Mouse (Mus musculus): ENCODE measurements around the gene Nkx2-1. TPM values are rescaled to one million over a fixed set of nuclear protein-coding genes. Genes with fewer than 3 reads are reported as not detected.
"Not testable (repeated sequence)": the region's sequence is repeated elsewhere in the genome, so short reads cannot be mapped to it uniquely, and the experiment has no call there.

The Nkx2-1 gene
- polyA plus RNA-seq, 1 experiment from 2014 or later = not detected

- WGBS = 1% methylated on average over 49 of the region's 50 CpGs
- Histone ChIP-seq H3K4me3 (replicated peaks) (peak overlapping the region; percentile 28), H3K4me1 (peaks cover 36% of the 10 kb centered on the region), H3K9me3 (replicated peaks) (no peaks in the 10 kb centered on the region), H3K4me2 (peak overlapping the region; percentile 46), H3K36me3 (no peaks in the 10 kb centered on the region), H3K9ac (no peak overlapping the region), H3K27me3 (peaks cover 98% of the 10 kb centered on the region), H3K27ac (no peak overlapping the region)
- no peak for ATAC-seq (replicated peaks; ENCODE audit: low FRiP score)
Measured at GRCm38 (mm10) chr12:56532986-56533495, 3.7 kb downstream of the Nkx2-1 start.

- Histone ChIP-seq H3K4me1 (peaks cover 36% of the 10 kb centered on the region), H3K27ac (no peak overlapping the region), H3K4me3 (replicated peaks) (no peak overlapping the region), H3K36me3 (no peaks in the 10 kb centered on the region), H3K27me3 (peaks cover 98% of the 10 kb centered on the region), H3K4me2 (no peak overlapping the region), H3K9me3 (replicated peaks) (no peaks in the 10 kb centered on the region), H3K9ac (no peak overlapping the region)
- 2% methylated on average over 4 of the region's 4 CpGs for WGBS
- ATAC-seq (replicated peaks; ENCODE audit: low FRiP score) = no peak
Measured at GRCm38 (mm10) chr12:56532142-56532541, 4.6 kb downstream of the Nkx2-1 start.

GRCm38 (mm10) chr12:56531051-56531620 lies 5.6 kb downstream of the Nkx2-1 start:
- no peak overlapping the region for H3K27ac ChIP-seq
- H3K36me3 ChIP-seq = no peaks in the 10 kb centered on the region
- H3K4me1 ChIP-seq = peaks cover 29% of the 10 kb centered on the region
- ATAC-seq (replicated peaks; ENCODE audit: low FRiP score) = no peak
- no peak overlapping the region for H3K4me2 ChIP-seq
- H3K27me3 ChIP-seq = peaks cover 98% of the 10 kb centered on the region
- H3K4me3 ChIP-seq (replicated peaks) = no peak overlapping the region
- H3K9me3 ChIP-seq (replicated peaks) = no peaks in the 10 kb centered on the region
- WGBS = 4% methylated on average over 3 of the region's 3 CpGs
- no peak overlapping the region for H3K9ac ChIP-seq

GRCm38 (mm10) chr12:56529931-56530330 lies 6.8 kb downstream of the Nkx2-1 start:
- no peak overlapping the region for H3K4me2 ChIP-seq
- WGBS = 0% methylated on average over 3 of the region's 3 CpGs
- H3K9me3 ChIP-seq (replicated peaks) = no peaks in the 10 kb centered on the region
- ATAC-seq (replicated peaks; ENCODE audit: low FRiP score) = no peak
- no peaks in the 10 kb centered on the region for H3K36me3 ChIP-seq
- no peak overlapping the region for H3K27ac ChIP-seq
- H3K4me3 ChIP-seq (replicated peaks) = no peak overlapping the region
- peaks cover 95% of the 10 kb centered on the region for H3K27me3 ChIP-seq
- peaks cover 18% of the 10 kb centered on the region for H3K4me1 ChIP-seq
- H3K9ac ChIP-seq = no peak overlapping the region

- Histone ChIP-seq H3K4me3 (replicated peaks) (no peak overlapping the region), H3K9ac (no peak overlapping the region)
- 1% methylated on average over 36 of the region's 36 CpGs for WGBS
Measured at GRCm38 (mm10) chr12:56528881-56529681, 7.6 kb downstream of the Nkx2-1 start.

GRCm38 (mm10) chr12:56528034-56528570 lies 8.6 kb downstream of the Nkx2-1 start:
- Histone ChIP-seq H3K27ac (no peak overlapping the region), H3K4me1 (peaks cover 3% of the 10 kb centered on the region; the same call in 1 of the 2 replicates), H3K4me3 (replicated peaks) (no peak overlapping the region), H3K9me3 (replicated peaks) (no peaks in the 10 kb centered on the region), H3K4me2 (no peak overlapping the region), H3K9ac (no peak overlapping the region), H3K36me3 (no peaks in the 10 kb centered on the region), H3K27me3 (peaks cover 95% of the 10 kb centered on the region)
- 3% methylated on average over 8 of the region's 8 CpGs for WGBS
- no peak for ATAC-seq (replicated peaks; ENCODE audit: low FRiP score)

More at GRCm38 (mm10) chr12:56528881-56529681, 7.6 kb downstream of the Nkx2-1 start:
- no peak overlapping the region for H3K27ac ChIP-seq
- H3K36me3 ChIP-seq = no peaks in the 10 kb centered on the region
- no peaks in the 10 kb centered on the region for H3K9me3 ChIP-seq (replicated peaks)
- peaks cover 95% of the 10 kb centered on the region for H3K27me3 ChIP-seq
- H3K4me2 ChIP-seq = no peak overlapping the region
- peaks cover 10% of the 10 kb centered on the region; the same call in 1 of the 2 replicates for H3K4me1 ChIP-seq
- no peak for ATAC-seq (replicated peaks; ENCODE audit: low FRiP score)

- WGBS = 18% methylated on average over 4 of the region's 4 CpGs
- Histone ChIP-seq H3K9me3 (replicated peaks) (no peaks in the 10 kb centered on the region), H3K4me2 (no peak overlapping the region), H3K27me3 (peaks cover 97% of the 10 kb centered on the region), H3K4me1 (no peaks in the 10 kb centered on the region), H3K4me3 (replicated peaks) (no peak overlapping the region), H3K27ac (no peak overlapping the region), H3K36me3 (no peaks in the 10 kb centered on the region), H3K9ac (no peak overlapping the region)
- no peak for ATAC-seq (replicated peaks; ENCODE audit: low FRiP score)
Measured at GRCm38 (mm10) chr12:56527071-56527470, 9.6 kb downstream of the Nkx2-1 start.

GRCm38 (mm10) chr12:56525219-56525797 lies 11.4 kb downstream of the Nkx2-1 start:
- H3K36me3 ChIP-seq; H3K4me2 ChIP-seq; H3K9me3 ChIP-seq (replicated peaks); H3K27ac ChIP-seq; H3K4me3 ChIP-seq (replicated peaks); H3K9ac ChIP-seq; H3K4me1 ChIP-seq: not testable (repeated sequence)
- ATAC-seq (replicated peaks; ENCODE audit: low FRiP score) = peak; percentile 54; the same call in 1 of the 2 replicates
- under 1% methylated on average over 11 of the region's 16 CpGs for WGBS
- peaks cover 95% of the 10 kb centered on the region for H3K27me3 ChIP-seq

- Histone ChIP-seq H3K27ac (no peak overlapping the region), H3K36me3 (no peaks in the 10 kb centered on the region), H3K4me1 (peaks cover 12% of the 10 kb centered on the region), H3K4me2 (no peak overlapping the region), H3K4me3 (replicated peaks) (no peak overlapping the region), H3K27me3 (peaks cover 95% of the 10 kb centered on the region), H3K9me3 (replicated peaks) (no peaks in the 10 kb centered on the region), H3K9ac (no peak overlapping the region)
- 4% methylated on average over 14 of the region's 14 CpGs for WGBS
- ATAC-seq (replicated peaks; ENCODE audit: low FRiP score) = no peak
Measured at GRCm38 (mm10) chr12:56524201-56524600, 12.5 kb downstream of the Nkx2-1 start.

- Histone ChIP-seq H3K9ac (no peak overlapping the region), H3K9me3 (replicated peaks) (no peaks in the 10 kb centered on the region), H3K4me1 (peaks cover 12% of the 10 kb centered on the region), H3K4me3 (replicated peaks) (no peak overlapping the region), H3K27ac (no peak overlapping the region), H3K4me2 (no peak overlapping the region), H3K36me3 (no peaks in the 10 kb centered on the region), H3K27me3 (peaks cover 95% of the 10 kb centered on the region)
- 15% methylated on average over 4 of the region's 4 CpGs for WGBS
- ATAC-seq (replicated peaks; ENCODE audit: low FRiP score) = no peak
Measured at GRCm38 (mm10) chr12:56522191-56522590, 14.5 kb downstream of the Nkx2-1 start.

- Histone ChIP-seq H3K4me3 (replicated peaks) (no peak overlapping the region), H3K9me3 (replicated peaks) (no peaks in the 10 kb centered on the region), H3K4me1 (peaks cover 12% of the 10 kb centered on the region), H3K4me2 (peak overlapping the region; percentile 24), H3K27ac (no peak overlapping the region), H3K27me3 (peaks cover 91% of the 10 kb centered on the region), H3K9ac (no peak overlapping the region), H3K36me3 (no peaks in the 10 kb centered on the region)
- ATAC-seq (replicated peaks; ENCODE audit: low FRiP score) = peak; percentile 59
- under 1% methylated on average over 33 of the region's 33 CpGs for WGBS
Measured at GRCm38 (mm10) chr12:56521106-56521840, 15.4 kb downstream of the Nkx2-1 start.

Measured in kidney, embryonic 15.5 days (tissue).